Mouse (Mus musculus) testis, adult 2 months (tissue): ENCODE results near the gene Paqr7. TPM values are rescaled to one million over a fixed set of nuclear protein-coding genes. Genes with fewer than 3 reads are reported as not detected.

Experiments used
- H3K27ac ChIP-seq: fragments of 200-500 bp; 2 replicates; pipeline ENCODE4 v1.5.1; 2012; ENCODE audit warnings: low read depth, low read length; ENCODE audit not compliant: control insufficient read depth, insufficient read depth
- H3K27me3 ChIP-seq: fragments of 200-500 bp; 2 replicates; pipeline ENCODE4 v1.6.1; 2012; ENCODE audit warnings: mild to moderate bottlenecking, low read length, moderate library complexity; ENCODE audit not compliant: control insufficient read depth, insufficient read depth
- H3K36me3 ChIP-seq: fragments of 200-500 bp; 2 replicates; pipeline ENCODE4 v1.6.1; 2012; ENCODE audit warnings: mild to moderate bottlenecking, low read length; ENCODE audit not compliant: control insufficient read depth, insufficient read depth
- H3K4me1 ChIP-seq: fragments of 200-500 bp; 2 replicates; pipeline ENCODE4 v1.6.1; 2012; ENCODE audit warnings: low read length; ENCODE audit not compliant: control insufficient read depth, insufficient read depth
- H3K4me3 ChIP-seq: fragments of 200-500 bp; 2 replicates; pipeline ENCODE4 v1.5.1; 2012; ENCODE audit warnings: low read depth, mild to moderate bottlenecking, low read length, moderate library complexity, mixed read lengths; ENCODE audit not compliant: control insufficient read depth
- CTCF ChIP-seq: fragments of 200-500 bp; IDR thresholded peaks from 2 replicates; pipeline ENCODE4 v1.5.1; 2012; ENCODE audit warnings: low read depth, mild to moderate bottlenecking, inconsistent platforms, low read length, moderate library complexity; ENCODE audit not compliant: control insufficient read depth, insufficient read depth, insufficient replicate concordance
- POLR2A ChIP-seq: fragments of 200-500 bp; IDR thresholded peaks from 2 replicates; pipeline ENCODE4 v1.6.1; 2012; ENCODE audit warnings: low read depth, mild to moderate bottlenecking, inconsistent platforms, low read length, moderate library complexity; ENCODE audit not compliant: control insufficient read depth
- polyA plus RNA-seq: library from polyadenylated mRNA; depleted of rRNA; stranded (reverse); fragments of >200 nt; gene quantifications from 2 replicates; pipeline ENCODE4 v1.2.3, GENCODE M21; 2012

The Paqr7 gene
- polyA plus RNA-seq, 1 experiment = 67.1 TPM

GRCm38 (mm10) chr4:134474240-134474639 lies 22.3 kb upstream of the Paqr7 start:
- Histone ChIP-seq H3K27me3 (no peaks in the 10 kb centered on the region), H3K4me1 (peaks cover 5% of the 10 kb centered on the region), H3K4me3 (peak overlapping the region; percentile 76), H3K27ac (no peak overlapping the region), H3K36me3 (peaks cover 2% of the 10 kb centered on the region)
- TF ChIP-seq CTCF (no peak), POLR2A (peak; percentile 24; the same call in 1 of the 2 replicates)

- H3K36me3 ChIP-seq = no peaks in the 10 kb centered on the region; the same call in none of the 2 replicates
- peak overlapping the region; percentile 5; the same call in 1 of the 2 replicates for H3K27ac ChIP-seq
- no peaks in the 10 kb centered on the region for H3K27me3 ChIP-seq
- H3K4me1 ChIP-seq = peaks cover 5% of the 10 kb centered on the region; the same call in 1 of the 2 replicates
- H3K4me3 ChIP-seq = peak overlapping the region; percentile 73
- TF ChIP-seq POLR2A = no peak
- no peak for TF ChIP-seq CTCF
Observed at GRCm38 (mm10) chr4:134476899-134477298, 19.6 kb upstream of the Paqr7 start.

GRCm38 (mm10) chr4:134478031-134478430 lies 18.5 kb upstream of the Paqr7 start:
- Histone ChIP-seq H3K27ac (no peak overlapping the region), H3K4me3 (peak overlapping the region; percentile 44), H3K4me1 (peaks cover 5% of the 10 kb centered on the region; the same call in 1 of the 2 replicates), H3K27me3 (no peaks in the 10 kb centered on the region), H3K36me3 (no peaks in the 10 kb centered on the region; the same call in none of the 2 replicates)
- TF ChIP-seq POLR2A = no peak
- TF ChIP-seq CTCF = peak; percentile 99

GRCm38 (mm10) chr4:134479839-134480238 lies 16.7 kb upstream of the Paqr7 start:
- no peak overlapping the region for H3K4me3 ChIP-seq
- peaks cover 5% of the 10 kb centered on the region; the same call in 1 of the 2 replicates for H3K4me1 ChIP-seq
- TF ChIP-seq POLR2A = no peak
- TF ChIP-seq CTCF = no peak
- no peaks in the 10 kb centered on the region; the same call in 1 of the 2 replicates for H3K36me3 ChIP-seq
- H3K27me3 ChIP-seq = no peaks in the 10 kb centered on the region
- no peak overlapping the region for H3K27ac ChIP-seq

GRCm38 (mm10) chr4:134480864-134481263 lies 15.6 kb upstream of the Paqr7 start:
- Histone ChIP-seq H3K27ac (no peak overlapping the region), H3K36me3 (no peaks in the 10 kb centered on the region; the same call in 1 of the 2 replicates), H3K27me3 (no peaks in the 10 kb centered on the region), H3K4me1 (peaks cover 5% of the 10 kb centered on the region; the same call in 1 of the 2 replicates), H3K4me3 (no peak overlapping the region)
- no peak for TF ChIP-seq POLR2A
- peak; percentile 83; the same call in 1 of the 2 replicates for TF ChIP-seq CTCF

GRCm38 (mm10) chr4:134481270-134481669 lies 15.2 kb upstream of the Paqr7 start:
- Histone ChIP-seq H3K4me1 (peaks cover 5% of the 10 kb centered on the region; the same call in 1 of the 2 replicates), H3K4me3 (no peak overlapping the region), H3K36me3 (no peaks in the 10 kb centered on the region), H3K27ac (no peak overlapping the region), H3K27me3 (no peaks in the 10 kb centered on the region)
- TF ChIP-seq POLR2A (no peak), CTCF (no peak)

- H3K4me3 ChIP-seq = no peak overlapping the region
- TF ChIP-seq CTCF (no peak), POLR2A (no peak)
- H3K27me3 ChIP-seq = no peaks in the 10 kb centered on the region
- no peaks in the 10 kb centered on the region; the same call in 1 of the 2 replicates for H3K4me1 ChIP-seq
- H3K27ac ChIP-seq = no peak overlapping the region
- H3K36me3 ChIP-seq = no peaks in the 10 kb centered on the region
Observed at GRCm38 (mm10) chr4:134482442-134482841, 14.1 kb upstream of the Paqr7 start.
